Mouse (Mus musculus): Measurements from ENCODE around the gene Mapk8ip3. TPM values are rescaled to one million over a fixed set of nuclear protein-coding genes. Genes with fewer than 3 reads are reported as not detected.

Gene Mapk8ip3
- polyA plus RNA-seq, 2 experiments: 41.4 to 186 TPM

DNA sequence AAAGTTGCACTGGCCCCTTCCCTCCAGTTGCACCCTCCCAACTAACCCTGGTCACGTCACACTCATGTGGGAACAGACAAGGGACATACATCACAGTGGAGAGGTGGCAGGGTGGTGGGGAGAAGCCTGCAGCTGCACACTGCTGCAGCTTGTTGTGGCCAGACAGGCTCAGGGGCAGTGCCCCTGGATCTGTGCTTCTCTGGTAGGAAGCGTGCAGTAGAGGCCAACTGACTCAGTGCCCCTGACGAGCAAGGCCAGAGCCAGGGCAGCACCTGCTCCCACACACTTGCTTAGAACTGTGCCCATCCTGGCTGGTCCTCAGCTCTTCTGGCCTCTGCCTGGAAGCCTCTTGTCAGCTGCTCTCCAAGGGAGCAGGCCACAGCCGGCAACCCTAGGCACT lies 39.2 kb downstream of the Mapk8ip3 start:
- no peak overlapping the region for H3K27ac ChIP-seq (replicated peaks; ENCODE audit: low read depth, low read length)
- 0 out of 2 replicates have a peak overlapping the region, but pooled peaks have one; percentile 98 for H3K4me2 ChIP-seq (replicated peaks; ENCODE audit: low read depth, low read length, severe bottlenecking)
- 78% methylated on average over 4 of the region's 4 CpGs for WGBS
- no peaks in the 10 kb centered on the region for H3K9me3 ChIP-seq (ENCODE audit: control insufficient read depth, low read length)
- no peaks in the 10 kb centered on the region for H3K27me3 ChIP-seq (ENCODE audit: control insufficient read depth, insufficient read depth, low read length)
- H3K36me3 ChIP-seq (ENCODE audit: control insufficient read depth, insufficient read depth, low read length): peaks cover 71% of the 10 kb centered on the region
- H3K9ac ChIP-seq (ENCODE audit: low read depth, low read length, severe bottlenecking): no peak overlapping the region
- no peak for ATAC-seq (ENCODE audit: low FRiP score, low read depth)
- no peak for TF ChIP-seq POLR2A (IDR thresholded peaks at IDR 0.05; ENCODE audit: borderline replicate concordance, extremely low read depth, insufficient read depth, insufficient read length)
- no peak for DNase-seq (ENCODE audit: low spot score)
- 0 out of 2 replicates have a peak overlapping the region, but pooled peaks have one; percentile 2 for H3K4me3 ChIP-seq (replicated peaks; ENCODE audit: low read length)
- peaks cover 22% of the 10 kb centered on the region for H3K4me1 ChIP-seq (ENCODE audit: control insufficient read depth, insufficient read depth, low read length)

DNA sequence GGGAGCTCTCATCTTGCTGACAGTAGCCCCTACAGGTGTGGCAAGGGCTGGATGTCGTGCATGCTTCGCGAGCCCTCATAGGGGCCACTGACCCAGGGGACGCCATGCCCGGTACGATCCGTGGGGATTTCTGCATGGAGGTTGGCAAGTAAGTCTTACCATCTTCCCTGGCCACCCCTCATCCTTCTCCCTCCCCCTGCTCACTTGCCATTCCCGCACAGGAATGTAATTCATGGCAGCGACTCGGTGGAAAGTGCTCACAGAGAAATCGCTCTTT lies 39.8 kb downstream of the Mapk8ip3 start:
- H3K4me1 ChIP-seq (ENCODE audit: control insufficient read depth, insufficient read depth, low read length): peaks cover 22% of the 10 kb centered on the region
- H3K9me3 ChIP-seq (ENCODE audit: control insufficient read depth, low read length): no peaks in the 10 kb centered on the region
- no peak for TF ChIP-seq POLR2A (IDR thresholded peaks at IDR 0.05; ENCODE audit: borderline replicate concordance, extremely low read depth, insufficient read depth, insufficient read length)
- H3K27ac ChIP-seq (replicated peaks; ENCODE audit: low read depth, low read length): no peak overlapping the region
- H3K9ac ChIP-seq (ENCODE audit: low read depth, low read length, severe bottlenecking): peak overlapping the region; percentile 68
- 47% methylated on average over 11 of the region's 11 CpGs for WGBS
- no peaks in the 10 kb centered on the region for H3K27me3 ChIP-seq (ENCODE audit: control insufficient read depth, insufficient read depth, low read length)
- ATAC-seq (ENCODE audit: low FRiP score, low read depth) (no peak), DNase-seq (ENCODE audit: low spot score) (no peak)
- H3K36me3 ChIP-seq (ENCODE audit: control insufficient read depth, insufficient read depth, low read length): peaks cover 72% of the 10 kb centered on the region
- H3K4me2 ChIP-seq (replicated peaks; ENCODE audit: low read depth, low read length, severe bottlenecking): peak overlapping the region; percentile 98
- peak overlapping the region; percentile 70 for H3K4me3 ChIP-seq (replicated peaks; ENCODE audit: low read length)

DNA sequence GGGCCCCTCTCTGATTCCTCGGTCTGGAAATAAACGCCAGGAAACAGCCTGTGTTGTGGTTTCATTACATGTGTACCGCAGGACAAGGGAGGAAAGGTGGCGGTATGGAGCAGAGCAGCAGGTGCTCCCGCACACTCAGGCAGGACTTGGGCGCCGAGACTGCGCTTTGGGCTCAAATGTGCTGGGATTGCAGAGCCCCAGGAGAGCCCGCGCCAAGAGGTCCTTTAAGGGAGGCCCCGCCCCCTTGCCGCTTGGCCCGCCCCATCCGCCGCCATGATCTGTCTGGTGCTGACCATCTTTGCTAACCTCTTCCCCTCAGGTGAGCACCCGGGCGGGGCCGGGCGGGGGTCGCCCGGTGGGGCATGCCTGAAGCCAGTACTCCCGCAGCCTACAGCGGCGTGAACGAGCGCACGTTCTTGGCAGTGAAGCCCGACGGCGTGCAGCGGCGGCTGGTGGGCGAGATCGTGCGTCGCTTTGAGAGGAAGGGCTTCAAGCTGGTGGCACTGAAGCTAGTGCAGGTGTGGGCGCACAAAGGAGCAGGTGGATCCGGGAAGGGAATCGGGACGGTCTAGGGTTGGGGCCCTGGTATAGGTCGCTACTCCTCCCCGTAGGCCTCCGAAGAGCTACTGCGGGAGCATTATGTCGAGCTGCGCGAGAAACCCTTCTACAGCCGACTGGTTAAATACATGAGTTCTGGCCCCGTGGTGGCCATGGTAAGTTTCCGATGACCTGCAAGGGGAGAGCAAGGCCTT lies 40.4 kb downstream of the Mapk8ip3 start, which contains the start of gene Nme3:
Gene Nme3 (plus strand): TSS at position 260 of the 752 bp plus-strand sequence.
- Histone ChIP-seq H3K27me3 (ENCODE audit: control insufficient read depth, insufficient read depth, low read length) (no peaks in the 10 kb centered on the region), H3K9me3 (ENCODE audit: control insufficient read depth, low read length) (no peaks in the 10 kb centered on the region), H3K4me1 (ENCODE audit: control insufficient read depth, insufficient read depth, low read length) (peaks cover 22% of the 10 kb centered on the region), H3K36me3 (ENCODE audit: control insufficient read depth, insufficient read depth, low read length) (peaks cover 72% of the 10 kb centered on the region), H3K4me2 (replicated peaks; ENCODE audit: low read depth, low read length, severe bottlenecking) (peak within 1 kb of the TSS; percentile 98), H3K4me3 (replicated peaks; ENCODE audit: low read length) (peak within 1 kb of the TSS; percentile 70), H3K27ac (replicated peaks; ENCODE audit: low read depth, low read length) (peak within 1 kb of the TSS; percentile 68), H3K9ac (ENCODE audit: low read depth, low read length, severe bottlenecking) (peak within 1 kb of the TSS; percentile 86)
- ATAC-seq (ENCODE audit: low FRiP score, low read depth): peak; percentile 46
- peak; percentile 63 for DNase-seq (ENCODE audit: low spot score)
- no peak for TF ChIP-seq POLR2A (IDR thresholded peaks at IDR 0.05; ENCODE audit: borderline replicate concordance, extremely low read depth, insufficient read depth, insufficient read length)
- 5% methylated on average over 46 of the region's 50 CpGs for WGBS

DNA sequence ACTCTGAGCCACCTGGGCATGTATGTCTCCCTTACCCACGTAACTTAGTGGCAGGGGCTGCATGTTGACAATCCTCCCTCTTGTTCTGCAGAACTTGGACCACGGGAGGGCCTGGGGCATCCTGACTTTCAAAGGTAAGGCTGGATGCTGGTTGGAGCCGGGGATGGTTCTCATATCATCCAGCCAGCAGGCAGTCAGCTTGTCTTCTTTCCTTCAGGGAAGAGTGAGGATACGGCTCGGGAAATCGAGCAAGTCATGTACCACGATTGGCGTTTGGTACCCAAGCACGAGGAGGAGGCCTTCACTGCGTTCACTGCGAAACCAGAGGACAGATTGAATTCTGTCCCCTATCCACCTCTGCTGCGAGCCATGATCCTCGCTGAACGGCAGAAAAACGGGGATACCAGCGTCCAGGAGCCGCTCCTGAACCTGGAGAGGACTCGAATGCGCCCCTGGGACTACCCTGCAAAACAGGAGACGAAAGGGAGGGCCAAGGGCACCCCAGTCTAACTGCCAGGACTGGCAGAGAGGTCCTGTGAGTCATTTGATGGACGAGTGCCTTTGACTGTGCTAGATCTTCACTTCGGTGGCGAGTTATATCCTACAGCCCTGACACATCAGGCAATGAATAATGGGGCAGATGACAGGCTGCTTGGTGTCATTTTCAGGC lies 41.1 kb downstream of the Mapk8ip3 start:
- WGBS: 13% methylated on average over 23 of the region's 23 CpGs
- Histone ChIP-seq H3K27ac (replicated peaks; ENCODE audit: low read depth, low read length) (peak overlapping the region; percentile 68), H3K9me3 (ENCODE audit: control insufficient read depth, low read length) (no peaks in the 10 kb centered on the region), H3K4me1 (ENCODE audit: control insufficient read depth, insufficient read depth, low read length) (peaks cover 22% of the 10 kb centered on the region), H3K27me3 (ENCODE audit: control insufficient read depth, insufficient read depth, low read length) (no peaks in the 10 kb centered on the region), H3K4me3 (replicated peaks; ENCODE audit: low read length) (peak overlapping the region; percentile 70), H3K36me3 (ENCODE audit: control insufficient read depth, insufficient read depth, low read length) (peaks cover 72% of the 10 kb centered on the region), H3K9ac (ENCODE audit: low read depth, low read length, severe bottlenecking) (peak overlapping the region; percentile 86), H3K4me2 (replicated peaks; ENCODE audit: low read depth, low read length, severe bottlenecking) (peak overlapping the region; percentile 98)
- TF ChIP-seq POLR2A (IDR thresholded peaks at IDR 0.05; ENCODE audit: borderline replicate concordance, extremely low read depth, insufficient read depth, insufficient read length): no peak
- DNase-seq (ENCODE audit: low spot score) (no peak), ATAC-seq (ENCODE audit: low FRiP score, low read depth) (no peak)

DNA sequence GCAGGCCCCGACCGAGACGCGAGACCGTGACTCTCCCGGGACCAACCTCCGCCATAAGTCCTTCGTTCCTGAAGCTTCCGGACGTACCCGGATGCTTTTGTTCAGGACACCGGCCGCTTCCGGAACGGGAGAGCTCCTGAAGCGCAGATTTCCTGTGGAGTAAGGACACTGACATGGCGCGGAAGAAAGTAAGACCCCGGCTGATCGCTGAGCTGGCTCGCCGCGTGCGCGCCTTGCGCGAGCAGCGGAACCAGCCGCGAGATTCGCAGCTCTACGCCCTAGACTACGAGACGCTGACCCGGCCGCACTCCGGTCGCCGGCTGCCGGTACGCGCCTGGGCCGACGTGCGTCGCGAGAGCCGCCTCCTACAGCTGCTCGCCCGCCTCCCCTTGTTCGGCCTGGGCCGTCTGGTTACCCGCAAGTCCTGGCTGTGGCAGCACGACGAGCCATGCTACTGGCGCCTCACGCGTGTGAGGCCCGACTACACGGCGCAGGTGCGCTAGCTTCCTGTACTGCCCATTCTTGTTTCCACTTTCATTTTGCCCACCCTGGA lies 41.7 kb downstream of the Mapk8ip3 start, which contains the start of the genes Eme2 and Mrps34:
Gene Eme2 (minus strand): TSS at position 93 of the 553 bp plus-strand sequence.
Gene Mrps34 (plus strand): TSS at position 122 of the 553 bp plus-strand sequence.
- WGBS: under 1% methylated on average over 52 of the region's 62 CpGs

More for the DNA sequence above, 41.7 kb downstream of the Mapk8ip3 start, which contains the start of the genes Eme2 and Mrps34:
- Histone ChIP-seq H3K9ac (ENCODE audit: low read depth, low read length, severe bottlenecking) (peak within 1 kb of the TSS; percentile 86), H3K36me3 (ENCODE audit: control insufficient read depth, insufficient read depth, low read length) (peaks cover 72% of the 10 kb centered on the region), H3K27ac (replicated peaks; ENCODE audit: low read depth, low read length) (peak within 1 kb of the TSS; percentile 68), H3K27me3 (ENCODE audit: control insufficient read depth, insufficient read depth, low read length) (no peaks in the 10 kb centered on the region), H3K4me3 (replicated peaks; ENCODE audit: low read length) (peak within 1 kb of the TSS; percentile 70), H3K4me1 (ENCODE audit: control insufficient read depth, insufficient read depth, low read length) (peaks cover 22% of the 10 kb centered on the region), H3K4me2 (replicated peaks; ENCODE audit: low read depth, low read length, severe bottlenecking) (peak within 1 kb of the TSS; percentile 98), H3K9me3 (ENCODE audit: control insufficient read depth, low read length) (no peaks in the 10 kb centered on the region)
- ATAC-seq (ENCODE audit: low FRiP score, low read depth): peak; percentile 79
- TF ChIP-seq POLR2A (IDR thresholded peaks at IDR 0.05; ENCODE audit: borderline replicate concordance, extremely low read depth, insufficient read depth, insufficient read length): no peak
- DNase-seq (ENCODE audit: low spot score): peak; percentile 83
